Mouse (Mus musculus) adrenal gland, adult 2 months (tissue): ENCODE measurements at regions not wholly inside any gene's neighbourhood (a gene's known extent, or its start where the extent isn't known, plus 50 kb on each side); places are given as distances from the start of the nearest gene placed in this dataset.

Source experiments
- DNase-seq: peaks from one replicate; pipeline ENCODE4 v3.0.0; 2021

GRCm38 (mm10) chr9:50257162-50257561 lies 87.6 kb downstream of the Rpl10-ps3 start:
- no peak for DNase-seq

GRCm38 (mm10) chr9:50244982-50245671 lies 99.6 kb downstream of the Rpl10-ps3 start:
- peak; percentile 3 for DNase-seq

GRCm38 (mm10) chr9:50240923-50241322 lies 103.8 kb downstream of the Rpl10-ps3 start:
- DNase-seq: no peak

- DNase-seq: peak; percentile 5
Measured at GRCm38 (mm10) chr9:50235908-50236307, 108.9 kb downstream of the Rpl10-ps3 start.

- no peak for DNase-seq
Measured at GRCm38 (mm10) chr9:50234655-50235054, 110.1 kb downstream of the Rpl10-ps3 start.

- DNase-seq: no peak
Measured at GRCm38 (mm10) chr9:50232958-50233510, 111.7 kb downstream of the Rpl10-ps3 start.

GRCm38 (mm10) chr9:50210481-50210880 lies 134.3 kb downstream of the Rpl10-ps3 start:
- no peak for DNase-seq

- no peak for DNase-seq
Measured at GRCm38 (mm10) chr9:50199422-50200218, 145.1 kb downstream of the Rpl10-ps3 start.

GRCm38 (mm10) chr9:50192400-50193110 lies 152.2 kb downstream of the Rpl10-ps3 start:
- no peak for DNase-seq

- no peak for DNase-seq
Measured at GRCm38 (mm10) chr9:50191136-50191535, 153.6 kb downstream of the Rpl10-ps3 start.

GRCm38 (mm10) chr9:50188576-50189070 lies 156.1 kb downstream of the Rpl10-ps3 start:
- no peak for DNase-seq

GRCm38 (mm10) chr9:50181360-50181759 lies 163.4 kb downstream of the Rpl10-ps3 start:
- no peak for DNase-seq

- no peak for DNase-seq
Measured at GRCm38 (mm10) chr9:50176131-50176530, 168.6 kb downstream of the Rpl10-ps3 start.

- peak; percentile 62 for DNase-seq
Measured at GRCm38 (mm10) chr9:50171826-50172464, 172.8 kb downstream of the Rpl10-ps3 start.

GRCm38 (mm10) chr9:50171164-50171563 lies 173.6 kb downstream of the Rpl10-ps3 start:
- DNase-seq: no peak

GRCm38 (mm10) chr9:50170637-50171036 lies 174.1 kb downstream of the Rpl10-ps3 start:
- DNase-seq: no peak

- DNase-seq: no peak
Measured at GRCm38 (mm10) chr9:50154618-50155017, 190.2 kb downstream of the Rpl10-ps3 start.

- DNase-seq: no peak
Measured at GRCm38 (mm10) chr9:50150091-50150490, 194.7 kb downstream of the Rpl10-ps3 start.

GRCm38 (mm10) chr9:50142756-50143155 lies 202.0 kb downstream of the Rpl10-ps3 start:
- DNase-seq: peak; percentile 31

- no peak for DNase-seq
Measured at GRCm38 (mm10) chr9:50142091-50142490, 202.7 kb downstream of the Rpl10-ps3 start.

- DNase-seq: no peak
Measured at GRCm38 (mm10) chr9:50141176-50141575, 203.6 kb downstream of the Rpl10-ps3 start.
